In the genomic region with DNA sequence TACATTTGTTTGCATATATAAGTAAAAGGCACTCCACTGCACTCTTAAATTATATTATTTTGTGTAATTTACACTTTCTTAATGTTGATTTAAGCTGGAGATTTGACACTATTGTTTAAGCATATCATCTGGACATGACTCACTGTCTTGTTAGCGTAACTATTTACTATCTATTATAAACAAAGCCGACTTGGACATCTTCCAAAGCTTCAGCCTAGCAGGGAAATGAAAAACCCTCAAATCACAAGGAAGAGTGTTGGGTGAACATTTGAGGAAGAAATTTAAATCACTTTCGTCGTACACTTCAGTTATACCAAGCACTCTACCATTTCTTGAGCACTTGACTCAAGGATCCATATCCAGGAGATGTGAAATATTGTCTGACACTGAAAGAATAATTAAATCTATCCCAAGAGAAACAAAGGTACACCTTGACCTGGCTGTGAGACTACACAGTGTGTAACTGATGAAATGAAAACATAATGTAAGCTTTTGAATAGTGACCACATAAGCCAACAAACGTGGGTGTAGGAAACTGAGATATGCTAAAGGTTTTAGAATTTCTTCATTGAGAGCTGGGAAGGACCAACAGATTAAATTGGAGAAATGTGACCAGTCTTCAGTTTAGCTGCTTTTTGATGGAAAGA, we compare ENCODE assay signal across 22 mouse cellular contexts.
A peak's percentile ranks its signal among the peaks of the same experiment; 100 is the strongest.
DNase-seq lines count a peak whose midpoint lies in the region; ATAC-seq and TF ChIP-seq lines count a peak whose summit lies in the region.
"Had no signal": no experiment of that assay in that cellular context is flagged by ENCODE, and none has a peak within 500 bp of the region (broad histone marks: within the 10 kb centered on the region; RNA-seq: fewer than 3 reads in every experiment).

No protein-coding gene starts in this region.

- POLR2A ChIA-PET in Patski (lab: Charles Lee) = no interaction called here

- H3K4me1 ChIP-seq in heart, embryonic 12.5 days (replicated peaks) = peaks cover 3% of the 10 kb centered on the region; the same call in 1 of the 2 replicates
- H3K4me1 ChIP-seq in kidney, postnatal 0 days (replicated peaks; ENCODE audit: insufficient read depth, low read length) = no peaks in the 10 kb centered on the region
- no peaks in the 10 kb centered on the region for H3K4me1 ChIP-seq in midbrain, embryonic 15.5 days
- H3K4me1 ChIP-seq: embryonic facial prominence, embryonic 15.5 days; forebrain, embryonic 15.5 days; megakaryocyte, embryonic 14.5 days; neural tube, embryonic 13.5 days had no signal

- H3K27ac ChIP-seq in heart, embryonic 12.5 days (ENCODE audit: poor library complexity, severe bottlenecking) = peak overlapping the region; percentile 62; the same call in 1 of the 2 replicates
- H3K27ac ChIP-seq in kidney, postnatal 0 days = no peak overlapping the region
- H3K27ac ChIP-seq in midbrain, embryonic 15.5 days = no peak overlapping the region
- H3K27ac ChIP-seq: embryonic facial prominence, embryonic 15.5 days; forebrain, embryonic 15.5 days; neural tube, embryonic 13.5 days had no signal

- WGBS in heart, embryonic 12.5 days = 58% methylated on average over 5 of the region's 5 CpGs
- 59% methylated on average over 5 of the region's 5 CpGs for WGBS in kidney, postnatal 0 days
- WGBS in midbrain, embryonic 15.5 days = 84% methylated on average over 5 of the region's 5 CpGs

- H3K9ac ChIP-seq in heart, embryonic 12.5 days = no peak overlapping the region
- H3K9ac ChIP-seq in kidney, postnatal 0 days (ENCODE audit: low read depth, low read length) = no peak overlapping the region
- no peak overlapping the region for H3K9ac ChIP-seq in midbrain, embryonic 15.5 days
- H3K9ac ChIP-seq: embryonic facial prominence, embryonic 15.5 days; forebrain, embryonic 15.5 days; intestine, embryonic 15.5 days; neural tube, embryonic 13.5 days had no signal

- CTCF ChIA-PET in Patski (lab: Charles Lee) = interaction anchor here (1.1 to 1.4 kb wide), 2 partner anchors 8 to 10 kb away, joined by 3 read pairs; no protein-coding TSS in a partner anchor

- no peak for DNase-seq in heart, postnatal 14 days
- peak; percentile 15 for DNase-seq in kidney, postnatal 0 days (ENCODE audit: low spot score)
- no peak for DNase-seq in kidney, postnatal 36 days
- peak; percentile 22 for DNase-seq in Patski (ENCODE audit: low read depth, low spot score)
- DNase-seq in lung, postnatal 14 days = peak; percentile 40
- DNase-seq in left cerebral cortex, postnatal 4 days = no peak
- DNase-seq: cerebellum, adult 11 months; cerebellum, adult 9-11 months; gastrocnemius, postnatal 14 days; kidney, postnatal 4 days; midbrain, embryonic 14.5 days; retina, postnatal 1 day; right cerebral cortex, postnatal 25 days; spleen, adult 18-20 months had no signal

- no peak overlapping the region for H3K4me3 ChIP-seq in heart, embryonic 12.5 days
- H3K4me3 ChIP-seq in kidney, postnatal 0 days (replicated peaks; ENCODE audit: low read depth, low read length) = no peak overlapping the region
- H3K4me3 ChIP-seq in midbrain, embryonic 15.5 days = no peak overlapping the region
- H3K4me3 ChIP-seq: embryonic facial prominence, embryonic 15.5 days; forebrain, embryonic 15.5 days; intestine, embryonic 15.5 days; megakaryocyte, embryonic 14.5 days; neural tube, embryonic 13.5 days had no signal

- no peak for ATAC-seq in heart, embryonic 12.5 days (ENCODE audit: insufficient number of reproducible peaks, low FRiP score)
- no peak for ATAC-seq in kidney, postnatal 0 days (replicated peaks; ENCODE audit: low FRiP score, low read depth)
- peak; percentile 44 for ATAC-seq in Patski
- no peak for ATAC-seq in midbrain, embryonic 15.5 days (replicated peaks)
- ATAC-seq: forebrain, embryonic 15.5 days; hindbrain, embryonic 16.5 days; intestine, embryonic 15.5 days had no signal

- no peak overlapping the region for H3K4me2 ChIP-seq in heart, embryonic 12.5 days
- H3K4me2 ChIP-seq in kidney, postnatal 0 days (ENCODE audit: low read length) = no peak overlapping the region
- H3K4me2 ChIP-seq in midbrain, embryonic 15.5 days = no peak overlapping the region
- H3K4me2 ChIP-seq: embryonic facial prominence, embryonic 15.5 days; forebrain, embryonic 15.5 days; intestine, embryonic 15.5 days; neural tube, embryonic 13.5 days had no signal

- no peaks in the 10 kb centered on the region for H3K9me3 ChIP-seq in heart, embryonic 12.5 days (replicated peaks)
- no peaks in the 10 kb centered on the region for H3K9me3 ChIP-seq in kidney, postnatal 0 days (replicated peaks; ENCODE audit: low read length)
- no peaks in the 10 kb centered on the region for H3K9me3 ChIP-seq in midbrain, embryonic 15.5 days
- H3K9me3 ChIP-seq: embryonic facial prominence, embryonic 15.5 days; forebrain, embryonic 15.5 days; intestine, embryonic 15.5 days; neural tube, embryonic 13.5 days had no signal

- in situ Hi-C loops in Patski (cut with MboI; ENCODE audit: low pct_unique_long_range_greater_than_20kb) = no loop called here

- no peak for TF ChIP-seq CTCF in kidney, postnatal 0 days (IDR thresholded peaks at IDR 0.05; ENCODE audit: low read depth)
- TF ChIP-seq CTCF in Patski (IDR thresholded peaks at IDR 0.05) = no peak

- intact Hi-C loops in heart, postnatal 14 days (cut with DNase I) = no loop called here
- intact Hi-C loops in left cerebral cortex, postnatal 4 days (cut with DNase I) = no loop called here

- H3K36me3 ChIP-seq in heart, embryonic 12.5 days = no peaks in the 10 kb centered on the region
- no peaks in the 10 kb centered on the region for H3K36me3 ChIP-seq in kidney, postnatal 0 days (ENCODE audit: insufficient read depth, low read length)
- H3K36me3 ChIP-seq in midbrain, embryonic 15.5 days (replicated peaks) = no peaks in the 10 kb centered on the region
- H3K36me3 ChIP-seq: embryonic facial prominence, embryonic 15.5 days; forebrain, embryonic 15.5 days; intestine, embryonic 15.5 days; neural tube, embryonic 13.5 days had no signal

- H3K27me3 ChIP-seq in heart, embryonic 12.5 days (replicated peaks) = no peaks in the 10 kb centered on the region
- H3K27me3 ChIP-seq in kidney, postnatal 0 days (ENCODE audit: insufficient read depth, low read length) = no peaks in the 10 kb centered on the region
- no peaks in the 10 kb centered on the region for H3K27me3 ChIP-seq in Patski
- no peaks in the 10 kb centered on the region for H3K27me3 ChIP-seq in midbrain, embryonic 15.5 days (replicated peaks)
- H3K27me3 ChIP-seq: embryonic facial prominence, embryonic 15.5 days; forebrain, embryonic 15.5 days; intestine, embryonic 15.5 days; megakaryocyte, embryonic 14.5 days; neural tube, embryonic 13.5 days had no signal

Comparison
In these comparisons a context has a peak if more than half of its experiments do, and no peak if none do; other contexts are left out.
1. DNase-seq: peak in kidney, postnatal 0 days (single experiment), Patski (single experiment) and lung, postnatal 14 days (single experiment); none in heart, postnatal 14 days (0 of 2), kidney, postnatal 36 days (0 of 2) and left cerebral cortex, postnatal 4 days (single experiment).